Mouse (Mus musculus) heart, embryonic 14.5 days (tissue): ENCODE results near the gene Adssl1. TPM values are rescaled to one million over a fixed set of nuclear protein-coding genes. Genes with fewer than 3 reads are reported as not detected.

Experiments used
- ATAC-seq: fragments of 200-750 bp; cut with Nextera tagmentation; 2 replicates; pipeline ENCODE4 v1.8.0; 2017; ENCODE audit warnings: low read depth, moderate TSS enrichment; ENCODE audit not compliant: insufficient number of reproducible peaks, insufficient read depth, low FRiP score
- H3K27ac ChIP-seq, 2 experiments: fragments of 200-500 bp in 1 of 2; fragments of 300-500 bp in 1 of 2; sonication (generic) in 1 of 2; replicated peaks in 1 of 2; 2 replicates each; pipeline ENCODE4 v1.5.1; 2012 to 2014; ENCODE audit warnings: low read depth in 2 of 2, low read length in 2 of 2, control low read depth in 1 of 2, mild to moderate bottlenecking in 1 of 2, mixed read lengths in 1 of 2; ENCODE audit not compliant: control insufficient read depth in 1 of 2, insufficient read depth in 1 of 2
- H3K27me3 ChIP-seq: fragments of 300-500 bp; sonication (generic); 2 replicates; pipeline ENCODE4 v1.6.1; 2014; ENCODE audit warnings: mild to moderate bottlenecking, low read length, control low read depth; ENCODE audit not compliant: control insufficient read depth, insufficient read depth
- H3K36me3 ChIP-seq: fragments of 300-500 bp; sonication (generic); 2 replicates; pipeline ENCODE4 v1.6.1; 2014; ENCODE audit warnings: mild to moderate bottlenecking, control low read depth, low read length, mixed read lengths; ENCODE audit not compliant: control insufficient read depth, insufficient read depth
- H3K4me1 ChIP-seq, 2 experiments: fragments of 200-500 bp in 1 of 2; fragments of 300-500 bp in 1 of 2; sonication (generic) in 1 of 2; 2 replicates each; pipeline ENCODE4 v1.6.1; 2012 to 2014; ENCODE audit warnings: low read length in 2 of 2, control low read depth in 1 of 2, mixed read lengths in 1 of 2; ENCODE audit not compliant: control insufficient read depth in 2 of 2, insufficient read depth in 2 of 2
- H3K4me2 ChIP-seq: fragments of 300-500 bp; sonication (generic); 2 replicates; pipeline ENCODE4 v1.6.1; 2014; ENCODE audit warnings: mild to moderate bottlenecking, low read length
- H3K4me3 ChIP-seq, 2 experiments: fragments of 200-500 bp in 1 of 2; fragments of 300-500 bp in 1 of 2; sonication (generic) in 1 of 2; 2 replicates each; pipeline ENCODE4 v1.5.1; 2012 to 2014; ENCODE audit warnings: low read length in 2 of 2, mild to moderate bottlenecking in 2 of 2, control low read depth in 1 of 2, low read depth in 1 of 2, moderate library complexity in 1 of 2; ENCODE audit not compliant: control insufficient read depth in 1 of 2, insufficient read depth in 1 of 2
- H3K9ac ChIP-seq: fragments of 300-500 bp; sonication (generic); 2 replicates; pipeline ENCODE4 v1.6.1; 2014; ENCODE audit warnings: mild to moderate bottlenecking, low read length
- H3K9me3 ChIP-seq: fragments of 300-500 bp; sonication (generic); 2 replicates; pipeline ENCODE4 v1.6.1; 2016; ENCODE audit warnings: low read length, control low read depth; ENCODE audit not compliant: control insufficient read depth
- WGBS: fragments of 180-500 bp; shearing (Covaris S2); extraction: QIAGEN DNeasy Blood & Tissue Kit; methylation state at CpG from one replicate; pipeline ENCODE4 v1.1.7; 2014; 5-methylcytosine and 5-hydroxymethylcytosine counted together
- polyA plus RNA-seq: library from polyadenylated mRNA; unstranded; fragments of >200 nt; fragmentation: Nextera tagmentation; extraction: Ambion mirVana; gene quantifications from 2 replicates; pipeline ENCODE4 v1.2.1, GENCODE M21; 2014

The Adssl1 gene
- polyA plus RNA-seq, 1 experiment from 2014 or later: 89.7 TPM

DNA sequence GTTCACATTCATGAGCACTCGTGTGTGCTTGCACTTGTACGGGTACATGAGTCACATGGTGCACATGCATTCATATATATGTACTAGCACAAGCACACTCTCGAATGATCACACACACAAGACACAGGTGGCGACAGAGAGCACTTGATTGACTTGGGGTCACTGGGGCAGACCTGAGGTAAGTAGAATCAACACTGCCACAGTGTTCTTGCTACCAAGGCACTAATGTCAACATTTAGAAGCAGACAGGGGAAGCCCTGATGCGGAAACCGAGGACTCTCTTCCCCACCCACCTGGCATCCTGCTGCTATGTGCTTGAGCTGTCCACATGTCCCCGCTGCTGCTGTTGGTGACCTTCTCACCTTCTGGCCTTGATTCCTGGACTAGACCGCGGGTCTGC lies 13.8 kb downstream of the Adssl1 start:
- Histone ChIP-seq H3K4me3 (no peak overlapping the region), H3K27me3 (no peaks in the 10 kb centered on the region), H3K4me1 (peaks cover 16% of the 10 kb centered on the region in 2 experiments), H3K36me3 (peaks cover 45% of the 10 kb centered on the region), H3K4me2 (no peak overlapping the region), H3K9ac (no peak overlapping the region), H3K9me3 (no peaks in the 10 kb centered on the region), H3K27ac (no peak overlapping the region)
- WGBS: 66% methylated on average over 9 of the region's 9 CpGs
- no peak for ATAC-seq

DNA sequence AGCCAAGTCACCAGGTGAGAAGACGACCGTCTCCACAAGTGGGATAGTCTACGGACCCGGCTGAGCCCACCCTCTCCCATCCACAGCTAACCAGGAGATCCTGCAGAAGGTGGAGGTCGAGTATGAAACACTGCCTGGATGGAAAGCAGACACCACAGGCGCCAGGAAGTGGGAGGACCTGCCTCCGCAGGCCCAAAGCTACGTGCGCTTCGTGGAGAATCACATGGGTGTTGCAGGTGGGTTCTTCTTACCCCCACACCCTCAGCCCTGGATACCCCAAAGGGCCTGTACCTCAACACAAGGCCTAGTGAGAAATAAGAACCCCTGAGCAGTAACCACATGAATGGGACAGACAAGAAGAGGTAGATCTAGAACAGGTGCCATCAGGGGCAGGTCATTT lies 19.7 kb downstream of the Adssl1 start:
- no peak overlapping the region for H3K27ac ChIP-seq
- H3K36me3 ChIP-seq: peaks cover 44% of the 10 kb centered on the region
- 82% methylated on average over 10 of the region's 10 CpGs for WGBS
- H3K4me3 ChIP-seq: no peak overlapping the region
- peaks cover 2 to 4% of the 10 kb centered on the region in 2 experiments; a peak in 2 of 4 replicates for H3K4me1 ChIP-seq
- no peaks in the 10 kb centered on the region for H3K27me3 ChIP-seq
- no peak overlapping the region for H3K4me2 ChIP-seq
- no peaks in the 10 kb centered on the region for H3K9me3 ChIP-seq
- no peak overlapping the region for H3K9ac ChIP-seq
- ATAC-seq: no peak

DNA sequence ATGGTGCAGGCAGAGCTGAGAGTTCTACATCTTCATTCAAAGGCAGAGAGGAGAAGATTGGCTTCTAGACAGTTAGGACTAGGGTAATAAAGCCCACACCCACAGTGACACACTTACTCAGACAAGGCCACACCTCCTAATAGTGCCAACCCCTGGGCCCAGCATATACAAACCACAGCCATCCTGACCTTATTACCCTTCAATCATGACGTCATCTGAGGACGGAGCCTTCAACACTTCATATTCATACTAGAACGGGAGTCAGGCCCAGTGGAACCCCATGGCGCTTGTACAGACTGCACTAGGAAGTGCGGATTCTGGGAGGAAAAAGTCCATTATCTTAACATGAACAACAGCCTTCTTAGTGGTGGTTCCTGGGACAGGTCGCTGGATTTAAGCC lies 23.3 kb downstream of the Adssl1 start:
- H3K4me3 ChIP-seq: no peak overlapping the region
- no peak for ATAC-seq
- H3K4me1 ChIP-seq: peaks cover 10 to 21% of the 10 kb centered on the region in 2 experiments
- WGBS: 81% methylated on average over 6 of the region's 6 CpGs
- H3K27ac ChIP-seq: no peak overlapping the region
- H3K27me3 ChIP-seq: no peaks in the 10 kb centered on the region
- peaks cover 38% of the 10 kb centered on the region for H3K36me3 ChIP-seq
- no peak overlapping the region for H3K9ac ChIP-seq
- H3K9me3 ChIP-seq: no peaks in the 10 kb centered on the region
- H3K4me2 ChIP-seq: no peak overlapping the region

DNA sequence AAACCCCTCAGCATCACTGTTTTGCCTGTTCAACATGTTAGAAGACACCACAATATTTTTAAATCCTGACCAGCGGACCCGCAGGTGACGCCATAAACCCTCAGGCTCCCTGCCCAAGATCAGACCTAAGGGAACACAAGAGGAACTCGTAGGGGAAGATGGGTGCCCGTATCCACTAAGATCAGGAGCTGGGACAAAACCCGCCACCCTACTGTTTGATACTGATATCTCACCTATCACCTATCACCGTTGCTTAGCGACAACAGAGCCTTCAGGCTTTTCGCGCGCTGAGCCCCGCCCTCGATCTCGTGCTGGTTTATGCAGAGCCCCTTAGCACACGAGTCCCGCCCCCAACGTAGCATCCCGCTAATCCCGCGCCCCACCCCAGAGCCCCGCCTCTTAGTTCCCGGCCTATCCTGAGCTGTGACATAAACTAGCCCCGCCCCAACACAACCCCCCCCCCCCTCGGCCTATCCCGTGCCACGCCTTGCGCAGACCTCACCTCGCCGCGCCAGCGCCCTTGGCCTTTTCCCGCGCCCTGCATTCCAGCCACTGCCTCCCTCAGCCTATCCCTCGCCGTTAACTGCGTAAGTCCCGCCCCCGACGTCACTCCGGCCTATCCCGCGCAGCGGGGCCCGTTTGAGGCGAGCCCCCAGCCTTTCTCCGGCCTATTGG lies 24.5 kb downstream of the Adssl1 start, which contains the start of gene Siva1:
Siva1 (plus strand) TSS at position 500 of the 675 bp plus-strand sequence.
- Histone ChIP-seq H3K27me3 (no peaks in the 10 kb centered on the region), H3K36me3 (peaks cover 38% of the 10 kb centered on the region), H3K4me3 (peak within 1 kb of the TSS; percentile 68 to 82), H3K27ac (peak within 1 kb of the TSS; percentile 83 to 89), H3K4me1 (peaks cover 10 to 21% of the 10 kb centered on the region in 2 experiments), H3K4me2 (peak within 1 kb of the TSS; percentile 92), H3K9ac (peak within 1 kb of the TSS; percentile 87), H3K9me3 (no peaks in the 10 kb centered on the region)
- ATAC-seq: peak; percentile 97
- 1% methylated on average over 46 of the region's 46 CpGs for WGBS

DNA sequence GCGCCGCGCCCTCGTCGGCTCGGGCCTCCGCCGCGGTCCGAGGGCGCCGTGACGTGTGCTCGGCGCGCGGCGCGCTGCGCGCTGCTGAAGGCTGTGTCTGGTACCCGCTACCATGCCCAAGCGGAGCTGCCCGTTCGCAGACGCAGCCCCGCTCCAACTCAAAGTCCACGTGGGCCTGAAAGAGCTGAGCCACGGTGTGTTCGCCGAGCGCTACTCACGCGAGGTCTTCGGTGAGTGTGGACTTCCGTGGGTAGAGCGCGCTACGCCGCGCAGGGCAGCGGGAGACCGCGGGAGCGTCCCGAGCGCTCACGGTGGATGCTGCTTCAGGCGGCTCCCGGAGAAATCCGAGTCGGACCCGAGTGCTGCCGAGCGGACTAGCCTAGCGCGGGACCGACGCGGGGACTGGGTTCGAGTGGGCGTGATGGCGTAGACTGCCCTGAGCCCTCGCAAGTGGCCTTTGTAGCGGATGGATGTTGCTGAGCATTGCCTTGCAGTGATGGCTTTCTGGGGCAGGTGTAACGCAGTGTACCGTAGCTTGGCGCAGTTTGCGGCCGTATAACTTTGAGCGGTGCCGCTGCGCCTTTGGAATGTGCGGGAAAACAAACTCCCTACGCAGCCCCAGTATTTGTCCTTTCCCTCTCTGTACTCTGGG lies 25.1 kb downstream of the Adssl1 start:
- Histone ChIP-seq H3K27me3 (no peaks in the 10 kb centered on the region), H3K27ac (peak overlapping the region; percentile 83 to 89), H3K36me3 (peaks cover 35% of the 10 kb centered on the region), H3K9ac (peak overlapping the region; percentile 87), H3K9me3 (no peaks in the 10 kb centered on the region), H3K4me1 (peaks cover 10 to 21% of the 10 kb centered on the region in 2 experiments), H3K4me2 (peak overlapping the region; percentile 92), H3K4me3 (peak overlapping the region; percentile 68 to 82)
- no peak for ATAC-seq
- under 1% methylated on average over 75 of the region's 75 CpGs for WGBS

DNA sequence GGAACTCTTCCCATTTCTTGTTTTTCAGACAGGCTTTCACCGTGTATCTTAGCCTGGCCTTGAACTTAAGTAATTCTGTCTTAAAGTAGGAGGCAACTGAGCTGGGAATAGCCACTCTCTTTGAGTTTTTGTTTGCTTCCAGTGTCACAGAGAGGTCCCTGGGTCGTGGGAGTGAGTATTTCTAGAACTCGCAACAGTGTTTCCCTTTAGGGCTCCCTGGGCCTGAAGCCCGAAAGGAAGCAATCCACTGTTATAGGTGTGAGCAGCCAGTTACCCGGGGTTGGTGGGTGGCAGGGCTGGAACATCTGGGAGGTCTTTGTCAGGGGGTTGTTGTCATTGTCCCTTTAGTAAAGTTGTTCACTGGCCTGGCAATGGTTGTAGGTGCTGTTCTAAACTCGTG lies 26.3 kb downstream of the Adssl1 start:
- 58% methylated on average over 6 of the region's 6 CpGs for WGBS
- H3K4me3 ChIP-seq: peak overlapping the region in 1 of 2 experiments; percentile 68; a peak in 2 of 4 replicates

DNA sequence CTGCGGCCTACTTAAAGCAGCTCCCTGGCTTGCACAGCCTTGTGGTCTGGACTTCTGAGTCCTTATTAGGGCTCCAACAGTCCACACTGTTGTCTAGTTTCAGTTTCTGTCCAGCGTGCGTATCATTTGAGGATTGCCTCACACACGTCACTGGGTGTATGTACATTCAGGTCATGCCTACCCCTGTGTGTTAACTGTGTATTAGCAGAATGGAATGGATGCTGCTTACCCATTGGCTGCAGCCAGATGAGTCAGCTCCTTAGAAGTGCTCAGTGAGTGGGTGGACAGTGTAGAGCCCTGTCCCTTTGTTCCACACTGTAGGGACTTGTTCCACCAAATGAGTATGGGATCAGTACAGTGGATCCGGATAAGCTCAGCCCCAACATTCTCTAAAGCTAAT lies 28.2 kb downstream of the Adssl1 start:
- 93% methylated on average over 5 of the region's 5 CpGs for WGBS
- no peaks in the 10 kb centered on the region for H3K9me3 ChIP-seq
- H3K27ac ChIP-seq: no peak overlapping the region
- H3K4me3 ChIP-seq: no peak overlapping the region
- H3K36me3 ChIP-seq: peaks cover 58% of the 10 kb centered on the region
- H3K9ac ChIP-seq: no peak overlapping the region
- H3K4me2 ChIP-seq: no peak overlapping the region
- H3K4me1 ChIP-seq: peaks cover 10 to 21% of the 10 kb centered on the region in 2 experiments
- H3K27me3 ChIP-seq: no peaks in the 10 kb centered on the region
- no peak for ATAC-seq

More for the DNA sequence above, 26.3 kb downstream of the Adssl1 start:
- Histone ChIP-seq H3K36me3 (peaks cover 40% of the 10 kb centered on the region), H3K9me3 (no peaks in the 10 kb centered on the region), H3K9ac (peak overlapping the region; percentile 87), H3K4me2 (peak overlapping the region; percentile 92), H3K4me1 (peaks cover 10 to 21% of the 10 kb centered on the region in 2 experiments), H3K27ac (no peak overlapping the region), H3K27me3 (no peaks in the 10 kb centered on the region)
- ATAC-seq: no peak
